Mouse (Mus musculus): ENCODE results near the gene Sult6b1. TPM values are rescaled to one million over a fixed set of nuclear protein-coding genes. Genes with fewer than 3 reads are reported as not detected.

Gene Sult6b1
- polyA plus RNA-seq, 1 experiment: not detected

GRCm38 (mm10) chr17:78885286-78886065, 21.3 kb downstream of the Sult6b1 start:
- no peak for DNase-seq (ENCODE audit: low read depth)

- DNase-seq (ENCODE audit: low read depth): no peak
These were observed 23.5 kb downstream of the Sult6b1 start for GRCm38 (mm10) chr17:78883291-78883690.

- no peak for DNase-seq (ENCODE audit: low read depth)
These were observed 24.2 kb downstream of the Sult6b1 start, which contains the start of gene Eif2ak2 for GRCm38 (mm10) chr17:78882401-78883112. Gene Eif2ak2, minus strand, starts transcription at chr17:78882573.

GRCm38 (mm10) chr17:78881878-78882304, 24.9 kb downstream of the Sult6b1 start:
- no peak for DNase-seq (ENCODE audit: low read depth)

GRCm38 (mm10) chr17:78873886-78874285, 32.9 kb downstream of the Sult6b1 start:
- DNase-seq (ENCODE audit: low read depth): no peak

GRCm38 (mm10) chr17:78856243-78856642, 50.5 kb downstream of the Sult6b1 start:
- DNase-seq (ENCODE audit: low read depth): no peak

GRCm38 (mm10) chr17:78842271-78842928, 64.4 kb downstream of the Sult6b1 start:
- DNase-seq (ENCODE audit: low read depth): no peak

- no peak for DNase-seq (ENCODE audit: low read depth)
These were observed 70.7 kb downstream of the Sult6b1 start for GRCm38 (mm10) chr17:78836056-78836455.

GRCm38 (mm10) chr17:78834856-78835835, 71.6 kb downstream of the Sult6b1 start, which contains the start of the genes Heatr5b and Gpatch11:
Gene Heatr5b, minus strand, starts transcription at chr17:78835364.
Gene Gpatch11, plus strand, starts transcription at chr17:78835567.
- peak; percentile 49 for DNase-seq (ENCODE audit: low read depth)

Other genes starting within 250 kb of the Sult6b1 start
- gene Strn, start 169.8 kb downstream of the Sult6b1 start, polyA plus RNA-seq (2012; rRNA removed): 9.6 and 11.7 TPM in 2 replicates
- 21.5 and 23.5 TPM in 2 replicates for gene Heatr5b, start 71.6 kb downstream of the Sult6b1 start, polyA plus RNA-seq (2012; rRNA removed)
- 9.7 and 13.6 TPM in 2 replicates for gene Gpatch11, start 71.4 kb downstream of the Sult6b1 start, polyA plus RNA-seq (2012; rRNA removed)
- 4.0 and 5.5 TPM in 2 replicates for gene Eif2ak2, start 24.4 kb downstream of the Sult6b1 start, polyA plus RNA-seq (2012; rRNA removed)
- 10.7 and 12.9 TPM in 2 replicates for gene Cebpzos, start 9.5 kb upstream of the Sult6b1 start, polyA plus RNA-seq (2012; rRNA removed)
- 4.1 and 4.9 TPM in 2 replicates for gene Cebpz, start 30.1 kb upstream of the Sult6b1 start, polyA plus RNA-seq (2012; rRNA removed)
- 10.8 and 11.8 TPM in 2 replicates for gene Ndufaf7, start 30.1 kb upstream of the Sult6b1 start, polyA plus RNA-seq (2012; rRNA removed)
- gene Prkd3, start 113.8 kb upstream of the Sult6b1 start, polyA plus RNA-seq (2012; rRNA removed): 9.9 and 11.6 TPM in 2 replicates
- gene Qpct, start 144.9 kb upstream of the Sult6b1 start, polyA plus RNA-seq (2012; rRNA removed): 7.6 and 10.5 TPM in 2 replicates

Measured in gonadal fat pad, adult 2 months (tissue).